In genomic region chr11:117521906-117522780, GRCm38 (mm10) we compare ENCODE assay signal across 13 mouse cellular contexts. TPM values are rescaled to one million over a fixed set of nuclear protein-coding genes. Genes with fewer than 3 reads are reported as not detected.
A peak's percentile ranks its signal among the peaks of the same experiment; 100 is the strongest.
DNase-seq lines count a peak whose midpoint lies in the region; ATAC-seq and TF ChIP-seq lines count a peak whose summit lies in the region.
"Had no signal": no experiment of that assay in that cellular context is flagged by ENCODE, and none has a peak within 500 bp of the region (broad histone marks: within the 10 kb centered on the region; RNA-seq: fewer than 3 reads in every experiment).

No protein-coding gene starts in this region.

- H3K4me2 ChIP-seq in hindbrain, embryonic 15.5 days, result no peak overlapping the region
- no peak overlapping the region for H3K4me2 ChIP-seq in neural tube, embryonic 14.5 days (ENCODE audit: low read depth, low read length)

- H3K27me3 ChIP-seq in embryonic facial prominence, embryonic 10.5 days (replicated peaks; ENCODE audit: low read depth, poor library complexity, severe bottlenecking), result peaks cover 18% of the 10 kb centered on the region
- no peaks in the 10 kb centered on the region for H3K27me3 ChIP-seq in hindbrain, embryonic 15.5 days
- no peaks in the 10 kb centered on the region for H3K27me3 ChIP-seq in neural tube, embryonic 14.5 days (ENCODE audit: control insufficient read depth, insufficient read depth, low read length)
- H3K27me3 ChIP-seq: CH12.LX had no signal

- H3K4me1 ChIP-seq in embryonic facial prominence, embryonic 10.5 days, result peaks cover 47% of the 10 kb centered on the region
- H3K4me1 ChIP-seq in hindbrain, embryonic 15.5 days (replicated peaks), result peaks cover 37% of the 10 kb centered on the region
- peaks cover 26% of the 10 kb centered on the region for H3K4me1 ChIP-seq in neural tube, embryonic 14.5 days (ENCODE audit: control insufficient read depth, insufficient read depth, low read length)

- ATAC-seq in hindbrain, embryonic 15.5 days (ENCODE audit: low FRiP score, low read depth), result no peak
- ATAC-seq in neural tube, embryonic 14.5 days (ENCODE audit: low read depth), result no peak

- H3K9ac ChIP-seq in hindbrain, embryonic 15.5 days, result no peak overlapping the region
- no peak overlapping the region for H3K9ac ChIP-seq in neural tube, embryonic 14.5 days (replicated peaks; ENCODE audit: low read depth, low read length)

- intact Hi-C loops in gastrocnemius, postnatal 14 days (cut with DNase I; ENCODE audit: low total_unique reads), result no loop called here

- no peak for DNase-seq in layer of hippocampus, adult 2 months (ENCODE audit: low spot score in 2 of 2)
- DNase-seq in layer of hippocampus, adult 11-12 months (ENCODE audit: low spot score), result no peak
- DNase-seq in embryonic facial prominence, embryonic 10.5 days (ENCODE audit: low spot score), result peak; percentile 51
- DNase-seq in testis, postnatal 10 days (ENCODE audit: low spot score), result no peak
- DNase-seq in gastrocnemius, postnatal 14 days, result no peak
- no peak for DNase-seq in thymus, postnatal 10 days (ENCODE audit: low spot score in 2 of 2)
- DNase-seq: adrenal gland, adult 2 months; cerebellum, adult 9-11 months had no signal

- no peak for TF ChIP-seq CTCF in layer of hippocampus, adult 2 months (conservative IDR thresholded peaks at IDR 0.05)

- no peak overlapping the region for H3K4me3 ChIP-seq in layer of hippocampus, adult 2 months
- H3K4me3 ChIP-seq in embryonic facial prominence, embryonic 10.5 days, result no peak overlapping the region
- no peak overlapping the region for H3K4me3 ChIP-seq in hindbrain, embryonic 15.5 days
- H3K4me3 ChIP-seq in neural tube, embryonic 14.5 days (ENCODE audit: low read depth, low read length), result no peak overlapping the region

- WGBS in embryonic facial prominence, embryonic 10.5 days, result 59% methylated on average over 13 of the region's 13 CpGs
- WGBS in hindbrain, embryonic 15.5 days, result 36% methylated on average over 13 of the region's 13 CpGs
- WGBS in neural tube, embryonic 14.5 days, result 43% methylated on average over 13 of the region's 13 CpGs

- no peaks in the 10 kb centered on the region for H3K36me3 ChIP-seq in embryonic facial prominence, embryonic 10.5 days (replicated peaks)
- H3K36me3 ChIP-seq in hindbrain, embryonic 15.5 days, result no peaks in the 10 kb centered on the region
- H3K36me3 ChIP-seq in neural tube, embryonic 14.5 days (ENCODE audit: control insufficient read depth, insufficient read depth, low read length), result no peaks in the 10 kb centered on the region

- H3K27ac ChIP-seq in layer of hippocampus, adult 2 months, result peak overlapping the region; percentile 93
- H3K27ac ChIP-seq in embryonic facial prominence, embryonic 10.5 days (replicated peaks), result peak overlapping the region; percentile 81; the same call in 1 of the 2 replicates
- H3K27ac ChIP-seq in hindbrain, embryonic 15.5 days (replicated peaks), result peak overlapping the region; percentile 80
- H3K27ac ChIP-seq in neural tube, embryonic 14.5 days (ENCODE audit: low read depth, low read length), result peak overlapping the region; percentile 77; the same call in 1 of the 2 replicates

- peaks cover 5% of the 10 kb centered on the region; the same call in 1 of the 2 replicates for H3K9me3 ChIP-seq in embryonic facial prominence, embryonic 10.5 days
- H3K9me3 ChIP-seq in hindbrain, embryonic 15.5 days, result no peaks in the 10 kb centered on the region
- no peaks in the 10 kb centered on the region for H3K9me3 ChIP-seq in neural tube, embryonic 14.5 days (ENCODE audit: control insufficient read depth, low read length)

RNA-seq across cellular contexts. Expression of gene Gm11733, which starts 38.0 kb away (rescaled TPM):
- total RNA-seq in layer of hippocampus, adult 2 months (2021), result under 1 TPM; 0.20 to 0.26 TPM
- polyA plus RNA-seq in embryonic facial prominence, embryonic 10.5 days (2016; fragmentation: Nextera tagmentation; extraction: Ambion mirVana), result 0.06 TPM in 2 replicates
- polyA plus RNA-seq in hindbrain, embryonic 15.5 days (2015; fragmentation: Nextera tagmentation; extraction: Ambion mirVana), result not detected in 2 replicates
- not detected in 2 replicates for polyA plus RNA-seq in neural tube, embryonic 14.5 days (2014; fragmentation: Nextera tagmentation; extraction: Ambion mirVana)
- not detected for total RNA-seq in gastrocnemius, postnatal 14 days (2021)
- total RNA-seq: adrenal gland, adult 2 months; CH12.LX; hematopoietic stem cell, adult 5-6 weeks had no signal
- polyA plus RNA-seq: adrenal gland, adult 2 months; thymus, postnatal 0 days had no signal
